Mouse (Mus musculus): ENCODE results near the gene Helz. TPM values are rescaled to one million over a fixed set of nuclear protein-coding genes. Genes with fewer than 3 reads are reported as not detected.
A peak's percentile ranks its signal among the peaks of the same experiment; 100 is the strongest.

The Helz gene
- polyA plus RNA-seq, 1 experiment from 2014 or later: 12.8 TPM

DNA sequence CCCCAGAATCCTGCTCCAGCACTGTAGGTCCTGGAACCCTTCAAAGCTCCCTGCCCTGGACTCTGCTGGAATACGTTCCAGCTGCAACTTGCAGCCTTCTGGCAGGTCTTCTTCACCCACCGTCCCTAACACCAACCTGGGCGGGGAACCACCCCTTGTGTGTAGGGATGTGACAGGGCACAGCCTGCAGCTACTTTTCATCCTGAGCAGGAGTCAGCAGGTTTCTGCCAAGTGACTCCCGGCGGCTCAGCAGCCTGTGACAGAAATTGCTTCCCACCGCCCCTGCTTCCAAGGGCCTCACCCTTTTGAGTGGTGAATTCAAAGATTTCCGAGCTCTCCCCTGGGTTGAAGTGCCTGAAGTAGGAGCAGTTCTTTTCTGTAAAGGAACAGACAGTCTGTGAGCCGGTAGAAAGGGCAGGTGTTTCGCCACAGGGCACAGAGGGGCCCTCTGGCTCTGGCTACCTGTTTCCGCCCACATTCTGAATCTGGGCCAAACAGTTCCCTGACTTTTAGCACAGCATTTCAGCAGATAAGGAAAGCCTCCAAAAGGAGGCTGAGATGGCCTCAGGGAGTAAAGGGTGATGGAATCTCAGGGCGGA is 157.8 kb downstream of the Helz start:
- Histone ChIP-seq H3K36me3 (ENCODE audit: control insufficient read depth, insufficient read depth, low read length) (no peaks in the 10 kb centered on the region), H3K9me3 (replicated peaks; ENCODE audit: control insufficient read depth, low read length) (no peaks in the 10 kb centered on the region), H3K9ac (ENCODE audit: low read length) (no peak overlapping the region), H3K4me3 (ENCODE audit: low read depth, low read length) (no peak overlapping the region), H3K27ac (ENCODE audit: low read depth, low read length) (no peak overlapping the region), H3K27me3 (replicated peaks; ENCODE audit: control insufficient read depth, insufficient read depth, low read length) (no peaks in the 10 kb centered on the region), H3K4me1 (ENCODE audit: control insufficient read depth, insufficient read depth, low read length) (0 out of 2 replicates have a peak, but pooled peaks cover 3% of the 10 kb centered on the region), H3K4me2 (ENCODE audit: low read length) (no peak overlapping the region)
- WGBS: 62% methylated on average over 11 of the region's 11 CpGs
- ATAC-seq (no peak), DNase-seq (ENCODE audit: low spot score) (no peak)

DNA sequence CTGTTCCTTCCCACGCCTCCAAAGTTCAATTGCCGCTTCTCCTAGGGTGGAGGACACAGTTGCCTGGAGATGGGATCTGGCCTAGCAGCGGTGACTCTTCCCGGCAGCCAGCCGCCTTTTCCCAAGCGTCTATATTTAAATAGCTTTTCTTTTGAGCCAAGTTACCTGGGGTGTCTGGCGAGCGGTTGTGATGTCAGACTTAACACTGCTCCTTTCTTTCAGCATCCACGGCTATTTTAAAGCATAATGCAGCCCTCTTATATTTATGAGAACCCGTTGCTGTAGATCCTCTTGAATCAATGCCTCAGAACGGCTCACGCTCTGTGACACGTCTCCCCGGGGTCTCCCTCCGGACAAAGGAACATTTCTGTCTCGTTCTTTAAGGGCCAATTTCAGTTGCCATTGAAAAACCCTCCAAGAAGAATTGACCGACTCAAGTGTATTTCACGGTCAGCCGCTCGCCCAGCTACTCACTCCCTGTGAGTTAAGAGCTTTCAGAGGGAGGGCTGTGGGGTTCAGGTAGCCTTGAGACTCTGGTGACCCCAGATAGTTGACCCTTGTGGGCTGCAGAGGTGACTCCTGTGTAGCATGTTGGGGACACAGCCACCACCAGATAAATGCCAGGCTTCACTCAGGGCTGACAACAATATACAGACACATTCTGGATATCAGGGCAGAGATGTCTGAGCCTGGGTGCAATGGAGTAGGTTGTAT is 160.3 kb downstream of the Helz start:
- no peak overlapping the region for H3K4me3 ChIP-seq (ENCODE audit: low read depth, low read length)
- ATAC-seq: no peak
- H3K9ac ChIP-seq (ENCODE audit: low read length): no peak overlapping the region
- H3K4me2 ChIP-seq (ENCODE audit: low read length): no peak overlapping the region; the same call in 1 of the 2 replicates
- 8% methylated on average over 20 of the region's 20 CpGs for WGBS
- H3K27me3 ChIP-seq (replicated peaks; ENCODE audit: control insufficient read depth, insufficient read depth, low read length): no peaks in the 10 kb centered on the region
- H3K36me3 ChIP-seq (ENCODE audit: control insufficient read depth, insufficient read depth, low read length): no peaks in the 10 kb centered on the region
- H3K27ac ChIP-seq (ENCODE audit: low read depth, low read length): no peak overlapping the region
- H3K9me3 ChIP-seq (replicated peaks; ENCODE audit: control insufficient read depth, low read length): no peaks in the 10 kb centered on the region
- 0 out of 2 replicates have a peak, but pooled peaks cover 3% of the 10 kb centered on the region for H3K4me1 ChIP-seq (ENCODE audit: control insufficient read depth, insufficient read depth, low read length)
- DNase-seq (ENCODE audit: low spot score): peak; percentile 48

DNA sequence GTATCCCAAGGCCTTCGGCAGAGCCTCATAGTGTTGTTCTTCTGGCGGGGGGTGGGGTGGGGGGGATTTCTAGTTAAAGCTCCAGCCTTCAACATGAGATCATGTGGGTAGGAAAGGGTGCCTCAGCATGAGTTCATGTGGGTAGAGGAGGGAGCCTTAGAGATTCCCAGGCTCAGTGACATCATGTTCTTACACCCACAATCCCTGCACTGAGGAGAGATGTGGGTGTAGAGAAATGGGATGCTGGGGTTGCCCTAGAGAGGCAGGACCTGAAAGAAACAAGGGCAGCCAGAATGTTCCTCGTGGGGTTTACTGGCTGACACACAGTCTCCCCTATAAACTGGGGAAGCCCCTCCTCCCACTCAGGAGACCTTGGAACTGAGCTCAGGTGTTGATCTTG is 162.6 kb downstream of the Helz start:
- no peak overlapping the region for H3K4me3 ChIP-seq (ENCODE audit: low read depth, low read length)
- 0 out of 2 replicates have a peak, but pooled peaks cover 3% of the 10 kb centered on the region for H3K4me1 ChIP-seq (ENCODE audit: control insufficient read depth, insufficient read depth, low read length)
- no peaks in the 10 kb centered on the region for H3K27me3 ChIP-seq (replicated peaks; ENCODE audit: control insufficient read depth, insufficient read depth, low read length)
- DNase-seq (ENCODE audit: low spot score) (no peak), ATAC-seq (no peak)
- WGBS: 86% methylated on average over 3 of the region's 3 CpGs
- no peak overlapping the region for H3K9ac ChIP-seq (ENCODE audit: low read length)
- no peak overlapping the region for H3K4me2 ChIP-seq (ENCODE audit: low read length)
- no peaks in the 10 kb centered on the region for H3K9me3 ChIP-seq (replicated peaks; ENCODE audit: control insufficient read depth, low read length)
- no peak overlapping the region for H3K27ac ChIP-seq (ENCODE audit: low read depth, low read length)
- no peaks in the 10 kb centered on the region for H3K36me3 ChIP-seq (ENCODE audit: control insufficient read depth, insufficient read depth, low read length)

DNA sequence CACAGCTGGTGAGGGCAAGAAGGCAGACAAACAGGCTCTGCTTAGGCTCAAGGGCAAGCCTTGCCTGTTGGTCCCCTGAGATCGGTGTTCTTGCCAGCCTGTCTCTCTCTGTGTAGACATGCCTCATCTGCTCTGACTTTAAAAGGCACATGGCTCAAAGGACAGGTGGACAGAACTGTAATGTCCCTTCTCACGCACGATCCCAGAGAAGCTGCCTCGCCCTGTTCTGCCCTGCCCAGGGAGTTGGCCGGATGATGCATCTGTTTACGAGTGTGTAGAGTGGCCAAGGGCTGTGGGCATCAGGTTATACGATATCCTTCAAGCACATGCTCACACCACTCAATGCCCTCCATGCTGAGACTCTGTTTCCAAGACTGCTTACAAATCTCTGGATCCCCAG is 166.6 kb downstream of the Helz start:
- no peaks in the 10 kb centered on the region for H3K4me1 ChIP-seq (ENCODE audit: control insufficient read depth, insufficient read depth, low read length)
- 88% methylated on average over 7 of the region's 7 CpGs for WGBS

DNA sequence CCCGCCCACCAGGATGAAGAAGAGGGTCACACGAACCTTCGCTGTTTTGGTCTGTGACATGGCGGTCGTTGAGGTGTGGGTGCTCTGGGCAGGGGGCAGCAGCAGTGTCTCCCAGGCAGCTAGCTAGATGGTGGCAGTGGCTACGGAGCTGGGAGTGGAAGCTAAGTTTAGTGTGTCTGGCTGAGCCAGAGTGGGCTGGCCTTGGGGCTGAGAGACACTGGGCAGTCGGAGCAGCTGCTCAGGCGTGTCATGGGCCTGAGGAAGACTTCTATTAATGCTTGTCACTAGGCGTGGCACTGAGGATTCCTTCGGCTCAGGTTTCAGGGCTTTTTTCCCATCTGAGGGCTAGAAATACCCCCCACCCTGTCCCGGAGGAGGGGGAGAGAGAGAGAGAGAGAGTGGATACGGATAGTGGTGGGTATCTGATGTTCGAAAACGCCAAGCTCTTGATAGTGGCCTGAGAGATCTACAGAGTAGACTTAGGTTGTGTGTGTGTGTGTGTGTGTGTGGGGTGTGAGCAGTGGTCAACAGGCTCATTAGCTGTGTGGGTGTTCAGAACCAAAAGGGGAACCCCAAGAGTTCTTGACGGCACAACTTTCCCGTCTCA is 168.7 kb downstream of the Helz start, which contains the start of gene Cacng1:
TSS of gene Cacng1 (minus strand) at position 191 of the 607 bp plus-strand sequence.
- Histone ChIP-seq H3K36me3 (ENCODE audit: control insufficient read depth, insufficient read depth, low read length) (no peaks in the 10 kb centered on the region), H3K4me3 (ENCODE audit: low read depth, low read length) (no peak within 1 kb of the TSS), H3K27me3 (replicated peaks; ENCODE audit: control insufficient read depth, insufficient read depth, low read length) (no peaks in the 10 kb centered on the region), H3K9ac (ENCODE audit: low read length) (no peak within 1 kb of the TSS), H3K4me1 (ENCODE audit: control insufficient read depth, insufficient read depth, low read length) (no peaks in the 10 kb centered on the region), H3K9me3 (replicated peaks; ENCODE audit: control insufficient read depth, low read length) (no peaks in the 10 kb centered on the region), H3K27ac (ENCODE audit: low read depth, low read length) (no peak within 1 kb of the TSS), H3K4me2 (ENCODE audit: low read length) (no peak within 1 kb of the TSS)
- WGBS: 89% methylated on average over 16 of the region's 16 CpGs
- ATAC-seq (no peak), DNase-seq (ENCODE audit: low spot score) (no peak)

More for the DNA sequence above, 166.6 kb downstream of the Helz start:
- ATAC-seq (no peak), DNase-seq (ENCODE audit: low spot score) (no peak)
- Histone ChIP-seq H3K27me3 (replicated peaks; ENCODE audit: control insufficient read depth, insufficient read depth, low read length) (no peaks in the 10 kb centered on the region), H3K27ac (ENCODE audit: low read depth, low read length) (no peak overlapping the region), H3K9ac (ENCODE audit: low read length) (no peak overlapping the region), H3K36me3 (ENCODE audit: control insufficient read depth, insufficient read depth, low read length) (no peaks in the 10 kb centered on the region), H3K4me2 (ENCODE audit: low read length) (no peak overlapping the region), H3K4me3 (ENCODE audit: low read depth, low read length) (no peak overlapping the region), H3K9me3 (replicated peaks; ENCODE audit: control insufficient read depth, low read length) (no peaks in the 10 kb centered on the region)

DNA sequence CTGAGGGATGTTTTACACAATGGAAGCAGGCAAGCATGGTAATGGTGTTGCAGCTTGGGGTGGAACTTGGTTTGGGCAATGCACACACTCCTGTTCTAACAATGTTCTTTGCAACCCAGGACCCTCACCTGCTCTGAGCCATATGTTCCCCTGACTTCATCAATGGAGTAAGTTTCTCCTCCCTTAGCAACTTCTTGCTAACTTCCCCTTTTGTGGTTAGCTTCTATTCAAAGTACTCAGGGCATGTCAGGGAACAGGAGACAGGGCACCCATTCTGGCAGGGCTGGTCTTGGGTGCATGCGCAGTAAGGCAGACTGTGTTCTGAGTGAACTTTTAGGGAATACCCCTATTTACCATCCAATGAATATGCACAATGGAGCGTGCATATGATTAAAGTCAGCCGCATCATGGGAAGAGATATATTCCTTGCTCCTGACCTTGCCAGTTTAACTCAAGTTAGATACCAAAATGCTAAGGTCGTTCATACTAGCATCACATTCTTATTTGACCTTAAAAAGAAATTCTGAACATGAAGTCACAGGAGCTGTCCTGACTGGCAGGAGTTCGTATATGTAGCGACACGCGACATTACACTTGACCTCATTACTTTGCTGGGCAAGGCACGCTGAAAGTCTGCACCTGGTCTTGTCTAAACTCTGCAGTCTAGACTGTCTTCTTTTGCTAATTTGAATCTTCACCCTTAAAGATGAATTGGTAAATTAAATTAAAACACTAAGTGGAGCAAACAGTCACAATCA is 172.7 kb downstream of the Helz start:
- ATAC-seq: no peak
- no peaks in the 10 kb centered on the region for H3K27me3 ChIP-seq (replicated peaks; ENCODE audit: control insufficient read depth, insufficient read depth, low read length)
- H3K9ac ChIP-seq (ENCODE audit: low read length): no peak overlapping the region
- no peak overlapping the region for H3K4me3 ChIP-seq (ENCODE audit: low read depth, low read length)
- H3K36me3 ChIP-seq (ENCODE audit: control insufficient read depth, insufficient read depth, low read length): no peaks in the 10 kb centered on the region
- H3K9me3 ChIP-seq (replicated peaks; ENCODE audit: control insufficient read depth, low read length): no peaks in the 10 kb centered on the region; the same call in 1 of the 2 replicates
- no peak overlapping the region for H3K27ac ChIP-seq (ENCODE audit: low read depth, low read length)
- WGBS: 91% methylated on average over 9 of the region's 9 CpGs
- DNase-seq (ENCODE audit: low spot score): no peak
- no peaks in the 10 kb centered on the region for H3K4me1 ChIP-seq (ENCODE audit: control insufficient read depth, insufficient read depth, low read length)
- no peak overlapping the region for H3K4me2 ChIP-seq (ENCODE audit: low read length)

DNA sequence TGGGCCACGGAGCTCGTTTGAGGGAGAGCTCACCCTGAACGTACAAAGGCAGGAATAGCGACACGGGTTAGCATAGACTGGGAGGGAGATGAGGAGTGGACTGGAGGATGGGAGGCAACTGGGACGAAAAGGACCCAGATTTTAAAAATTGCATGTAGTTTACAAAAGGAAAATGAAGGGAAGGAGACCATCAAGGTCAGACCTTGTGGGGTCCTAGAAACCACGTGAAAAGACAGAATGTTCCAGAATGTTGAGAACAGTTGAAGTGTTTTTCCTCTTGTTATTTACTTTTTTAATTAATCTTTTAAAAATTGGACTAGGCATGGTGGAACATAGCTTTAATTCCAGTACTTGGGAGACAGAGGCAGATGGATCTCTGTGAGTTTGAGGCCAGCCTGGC is 173.3 kb downstream of the Helz start:
- Histone ChIP-seq H3K9me3 (replicated peaks; ENCODE audit: control insufficient read depth, low read length) (no peaks in the 10 kb centered on the region; the same call in 1 of the 2 replicates), H3K27ac (ENCODE audit: low read depth, low read length) (no peak overlapping the region), H3K36me3 (ENCODE audit: control insufficient read depth, insufficient read depth, low read length) (no peaks in the 10 kb centered on the region), H3K27me3 (replicated peaks; ENCODE audit: control insufficient read depth, insufficient read depth, low read length) (no peaks in the 10 kb centered on the region), H3K4me3 (ENCODE audit: low read depth, low read length) (no peak overlapping the region), H3K4me2 (ENCODE audit: low read length) (no peak overlapping the region), H3K4me1 (ENCODE audit: control insufficient read depth, insufficient read depth, low read length) (no peaks in the 10 kb centered on the region), H3K9ac (ENCODE audit: low read length) (no peak overlapping the region)
- 75% methylated on average over 7 of the region's 7 CpGs for WGBS
- no peak for DNase-seq (ENCODE audit: low spot score)
- no peak for ATAC-seq

DNA sequence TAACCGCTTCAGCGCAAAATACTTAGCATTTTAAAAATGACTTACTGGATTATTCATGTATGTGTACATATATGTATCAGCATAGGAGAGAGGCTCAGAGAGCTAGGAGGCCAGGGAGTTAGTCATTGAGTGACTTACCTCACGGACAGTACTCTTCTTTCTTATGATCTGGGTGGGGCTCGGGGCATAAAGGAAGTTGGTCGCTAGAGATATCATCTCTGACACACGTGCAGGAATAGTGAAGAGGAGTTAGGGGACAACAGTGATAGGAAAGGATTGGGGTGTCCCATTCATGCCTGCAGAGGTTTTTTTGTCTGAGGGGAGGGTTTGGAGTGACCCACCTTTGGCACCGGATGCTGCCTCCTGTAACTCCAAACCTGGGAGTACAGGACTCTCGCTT is 176.9 kb downstream of the Helz start:
- no peaks in the 10 kb centered on the region for H3K27me3 ChIP-seq (replicated peaks; ENCODE audit: control insufficient read depth, insufficient read depth, low read length)
- ATAC-seq: no peak
- H3K4me3 ChIP-seq (ENCODE audit: low read depth, low read length): no peak overlapping the region
- no peaks in the 10 kb centered on the region for H3K4me1 ChIP-seq (ENCODE audit: control insufficient read depth, insufficient read depth, low read length)
- H3K36me3 ChIP-seq (ENCODE audit: control insufficient read depth, insufficient read depth, low read length): 0 out of 2 replicates have a peak, but pooled peaks cover 2% of the 10 kb centered on the region
- H3K4me2 ChIP-seq (ENCODE audit: low read length): no peak overlapping the region
- WGBS: 93% methylated on average over 8 of the region's 8 CpGs
- no peak overlapping the region for H3K9ac ChIP-seq (ENCODE audit: low read length)
- DNase-seq (ENCODE audit: low spot score): no peak
- H3K27ac ChIP-seq (ENCODE audit: low read depth, low read length): no peak overlapping the region
- no peaks in the 10 kb centered on the region; the same call in 1 of the 2 replicates for H3K9me3 ChIP-seq (replicated peaks; ENCODE audit: control insufficient read depth, low read length)

All from forebrain, embryonic 14.5 days (tissue).